Mouse (Mus musculus): ENCODE data around the gene Lzts3.

The Lzts3 gene

DNA sequence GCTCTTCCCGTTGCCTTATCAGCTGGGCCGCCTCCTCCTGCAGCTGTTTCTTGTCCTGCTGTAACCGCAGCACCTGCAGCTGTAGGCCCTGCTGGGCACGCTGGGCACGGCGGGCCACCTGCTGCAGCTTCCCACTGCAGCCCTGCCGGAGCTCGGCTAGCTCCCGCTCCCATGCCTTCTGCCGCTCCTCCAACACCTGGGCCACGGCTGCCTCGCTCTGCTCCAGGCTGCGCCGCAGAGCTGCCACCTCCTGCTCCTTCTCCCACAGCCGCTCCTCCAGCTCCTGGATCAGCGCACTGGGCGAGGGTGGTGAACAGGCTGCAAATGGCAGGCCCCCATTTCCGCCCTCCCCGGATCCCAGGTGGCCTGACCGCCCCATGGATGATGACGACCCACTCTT, 6.8 kb downstream of the Lzts3 start:
- DNase-seq (ENCODE audit: low read depth, low spot score) = no peak

DNA sequence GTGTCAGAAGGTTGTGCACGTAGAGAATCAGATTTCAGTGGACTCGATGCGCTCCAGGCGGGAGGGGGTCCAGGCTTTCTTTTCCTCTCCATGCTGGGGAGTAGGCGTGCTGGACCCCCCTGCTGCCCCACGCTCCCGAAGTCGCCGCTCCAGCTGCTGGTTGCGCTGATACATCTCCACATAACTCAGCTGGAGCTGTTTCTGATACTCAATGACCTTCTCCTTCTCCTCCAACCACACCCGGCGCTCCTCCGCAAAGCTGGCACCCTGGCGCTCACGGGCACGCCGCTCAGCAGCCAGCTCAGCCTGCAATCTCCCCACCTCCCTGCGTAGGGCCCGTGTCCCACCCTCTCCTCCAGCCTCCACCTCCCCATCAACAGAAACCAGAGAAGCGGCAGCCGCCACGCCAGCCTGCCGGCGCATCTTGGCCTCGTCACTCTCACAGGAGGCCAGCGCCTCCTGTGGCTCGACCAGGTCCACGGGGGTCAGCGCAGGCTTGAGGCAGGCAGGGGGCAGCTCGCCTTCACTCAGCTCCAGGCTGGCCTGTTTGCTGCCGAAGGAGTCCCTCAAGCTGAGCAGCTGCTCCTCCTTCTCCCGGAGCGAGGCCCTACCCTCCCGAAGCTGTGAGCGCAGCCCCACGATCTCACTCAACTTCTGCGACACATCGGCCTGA, 7.7 kb downstream of the Lzts3 start:
- DNase-seq (ENCODE audit: low read depth, low spot score) = no peak

DNA sequence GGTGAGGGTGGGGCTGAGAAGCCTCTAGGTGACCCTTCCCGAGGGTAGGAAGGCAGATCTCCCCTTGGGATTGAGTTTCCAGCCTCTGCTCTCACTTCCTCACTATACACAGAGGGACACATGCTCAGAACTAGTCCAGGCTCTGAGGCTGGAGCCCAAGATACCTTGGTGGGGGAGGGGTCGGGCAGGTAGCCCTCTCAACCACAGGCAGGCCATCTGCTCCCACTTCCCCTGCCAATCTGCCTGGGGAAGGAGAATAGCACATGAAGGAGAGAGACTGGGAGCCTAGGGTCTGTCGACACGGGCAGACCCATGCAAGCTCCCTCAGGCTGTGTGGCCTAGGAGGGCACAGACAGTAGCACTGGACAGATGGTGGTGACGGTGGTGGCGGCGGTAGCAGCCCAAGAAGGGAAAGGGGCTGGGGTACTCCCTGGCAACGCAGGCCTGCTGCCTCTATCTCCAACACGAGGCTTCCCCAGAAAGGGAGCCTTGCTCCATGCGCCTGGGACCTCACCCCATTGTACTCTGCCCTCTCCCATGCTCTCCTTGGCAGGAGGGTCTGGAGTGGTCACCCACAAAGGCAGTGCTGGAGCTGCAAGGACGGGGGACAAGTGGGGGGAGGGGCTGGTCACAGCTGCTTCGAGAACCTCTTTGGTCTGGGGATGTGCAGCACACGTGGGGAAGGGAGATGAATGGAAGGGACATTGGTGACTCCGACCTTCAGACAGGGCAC, 8.4 kb downstream of the Lzts3 start:
- no peak for DNase-seq (ENCODE audit: low read depth, low spot score)

DNA sequence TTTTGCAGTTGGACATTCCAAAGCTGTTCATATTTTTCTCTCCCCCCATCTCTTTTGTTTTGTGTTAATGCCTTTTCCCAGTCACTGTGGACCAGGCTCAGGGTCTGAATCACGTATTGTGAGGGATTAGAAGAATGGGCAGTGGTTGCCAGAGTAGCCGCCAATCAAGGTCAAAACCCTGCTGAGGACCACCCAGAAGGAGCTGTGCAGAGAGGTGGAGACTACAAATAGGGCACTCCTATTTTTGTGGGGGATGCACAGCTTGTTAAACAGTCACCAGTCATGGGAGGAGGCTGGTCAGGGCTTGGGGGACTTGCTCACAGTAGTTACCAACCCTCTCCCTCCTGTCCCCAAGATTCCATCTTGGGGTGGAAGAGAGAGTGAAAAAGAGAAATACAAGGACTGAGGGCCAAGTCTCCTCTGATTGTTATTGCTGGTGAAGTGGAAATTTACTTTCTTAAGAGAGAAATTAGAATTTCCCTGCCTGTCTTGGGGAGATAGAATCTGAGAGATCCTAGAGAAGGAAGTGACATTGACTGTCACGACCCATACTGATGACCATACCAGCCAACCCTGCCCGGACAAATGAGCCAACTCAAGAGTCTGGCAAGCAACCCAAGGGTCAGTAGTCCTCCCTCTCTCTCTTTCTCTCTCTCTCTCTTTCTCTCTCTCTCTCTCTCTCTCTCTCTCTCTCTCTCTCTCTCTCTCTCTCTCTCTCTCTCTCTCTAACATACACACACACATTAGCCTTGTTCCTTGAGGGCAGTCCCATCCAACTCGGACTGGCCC, 9.5 kb downstream of the Lzts3 start:
- DNase-seq (ENCODE audit: low read depth, low spot score) = no peak

DNA sequence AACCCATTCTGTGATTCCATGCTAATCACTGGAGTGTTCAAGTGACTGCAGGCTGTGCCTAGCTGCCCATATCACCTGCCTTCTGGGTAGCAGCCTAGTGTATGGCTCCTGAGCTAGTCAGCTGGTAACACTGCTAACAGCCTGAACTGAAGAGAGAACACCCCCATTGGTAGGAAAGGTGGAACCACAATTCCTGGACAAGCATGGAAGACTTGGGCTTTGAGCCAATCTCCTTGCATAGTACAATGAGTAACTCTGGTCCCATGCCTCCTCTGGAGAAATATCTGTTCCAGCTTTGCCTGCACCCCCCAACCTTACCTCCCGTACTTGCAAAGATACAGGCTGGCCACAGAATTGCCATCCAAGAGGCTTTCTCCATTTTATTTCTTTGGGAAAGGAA, 10.2 kb downstream of the Lzts3 start:
- no peak for DNase-seq (ENCODE audit: low read depth, low spot score)

DNA sequence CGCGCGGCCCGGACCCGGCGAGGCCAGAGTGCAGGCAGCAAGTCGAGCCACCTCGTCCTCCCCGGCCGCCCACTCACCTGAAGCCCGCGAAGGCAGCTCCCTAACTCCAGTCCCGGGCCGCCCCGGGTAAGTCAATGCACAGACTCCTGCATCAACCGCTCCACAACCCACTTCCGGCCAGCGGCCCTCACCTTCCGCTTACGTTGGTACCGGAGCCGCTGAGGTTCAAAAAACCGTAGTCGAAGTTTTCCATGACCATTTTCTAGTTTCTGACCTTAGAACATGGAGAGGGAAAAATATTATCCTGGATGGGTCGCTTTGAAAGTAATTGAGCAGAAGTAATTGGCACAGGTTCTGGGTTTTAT, 12.8 kb downstream of the Lzts3 start, which contains the start of the genes Fastkd5 and Ubox5:
Gene Fastkd5 (minus strand): TSS at position 189 of the 365 bp plus-strand sequence.
Gene Ubox5 (minus strand): TSS at position 200 of the 365 bp plus-strand sequence.
- DNase-seq (ENCODE audit: low read depth, low spot score) = peak; percentile 76

DNA sequence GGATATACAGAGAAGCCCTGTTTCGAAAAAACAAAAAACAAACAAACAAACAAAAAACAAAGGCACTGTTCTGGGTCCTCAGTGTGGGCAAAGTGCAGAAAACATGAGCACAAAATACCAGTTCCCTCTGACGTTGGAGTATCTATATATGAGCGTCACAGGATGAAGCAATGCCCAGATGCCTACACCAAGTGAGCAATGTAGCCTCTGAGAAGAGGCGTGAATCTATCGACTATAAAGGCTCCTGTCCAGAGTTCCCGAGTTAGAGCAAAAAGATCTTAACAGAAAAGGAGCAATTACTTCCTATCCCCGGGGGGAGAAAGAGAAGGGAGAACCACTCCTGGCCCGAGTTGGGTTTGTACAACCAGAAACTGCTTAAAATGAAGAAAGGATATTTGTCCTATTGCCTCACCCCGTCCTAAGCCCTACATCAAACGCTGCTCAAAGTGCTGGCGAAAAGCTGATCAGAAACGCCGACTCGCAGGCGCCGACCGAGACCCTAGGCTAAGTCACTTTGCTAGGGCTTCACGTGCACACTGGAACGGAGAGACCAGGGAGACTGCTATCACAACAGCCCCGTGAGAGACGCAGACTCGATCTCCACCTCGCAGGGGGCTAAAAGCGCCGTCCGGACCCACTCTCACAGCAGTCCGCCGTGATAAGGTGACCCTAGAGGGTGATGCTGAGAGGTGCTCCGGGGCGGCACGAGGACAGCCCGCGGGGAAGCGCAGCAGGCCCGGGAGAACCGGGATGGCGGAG, 13.3 kb downstream of the Lzts3 start:
- DNase-seq (ENCODE audit: low read depth, low spot score) = no peak

DNA sequence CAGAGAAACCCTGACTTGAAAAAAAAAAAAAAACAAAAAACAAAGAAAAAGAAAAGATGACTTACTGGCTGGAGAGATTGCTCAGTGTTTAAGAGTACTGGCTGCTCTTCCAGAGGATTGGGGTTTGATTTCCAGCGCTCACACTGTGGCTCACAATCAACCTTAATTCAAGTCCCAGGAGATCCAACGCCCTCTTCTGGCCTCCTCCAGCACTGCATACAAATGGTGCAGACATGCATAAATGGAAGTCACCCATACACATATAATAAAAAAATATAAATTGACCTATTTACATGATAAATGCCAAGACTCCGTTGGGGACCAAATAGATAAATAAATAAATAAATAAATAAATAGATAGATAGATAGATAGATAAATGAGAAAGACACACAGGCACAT, 14.2 kb downstream of the Lzts3 start:
- no peak for DNase-seq (ENCODE audit: low read depth, low spot score)

DNA sequence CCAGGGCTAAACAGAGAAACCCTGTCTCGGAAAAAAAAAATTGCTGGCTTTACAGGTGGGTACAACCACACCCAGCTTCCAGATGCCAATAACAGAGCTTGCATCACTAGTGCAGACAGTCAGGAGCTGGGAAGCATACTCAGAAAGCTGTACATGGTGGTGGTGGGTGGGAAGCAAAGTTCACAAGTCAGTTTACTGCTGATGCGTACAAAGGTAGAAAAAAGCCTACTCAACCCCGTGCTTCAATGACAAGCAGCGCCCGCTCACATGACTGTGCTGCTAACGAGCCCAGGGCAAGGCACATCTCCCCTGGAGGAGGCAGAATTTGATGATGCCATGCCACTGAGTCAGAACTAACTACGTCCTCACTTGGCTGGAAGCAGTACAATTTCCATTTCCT, 23.6 kb downstream of the Lzts3 start:
- no peak for DNase-seq (ENCODE audit: low read depth, low spot score)

DNA sequence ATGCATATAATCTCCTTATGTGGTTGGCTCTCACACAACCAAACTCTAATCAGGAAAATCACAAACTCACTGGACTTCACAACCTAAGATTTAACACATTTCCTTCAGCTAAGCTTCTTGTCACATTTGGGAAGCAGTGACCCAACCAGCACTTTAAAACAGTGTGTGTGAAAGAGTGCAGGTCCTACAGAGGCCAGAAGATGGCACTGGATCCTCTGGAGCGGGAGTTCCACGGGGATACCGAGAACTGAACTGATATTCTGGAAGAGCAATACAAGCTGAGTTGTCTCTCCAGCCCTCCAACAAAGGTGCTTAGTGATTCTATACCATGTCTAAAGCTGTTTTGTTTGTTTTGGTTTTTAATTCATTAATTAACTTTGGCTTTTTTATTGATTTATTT, 29.5 kb downstream of the Lzts3 start:
- no peak for DNase-seq (ENCODE audit: low read depth, low spot score)

DNA sequence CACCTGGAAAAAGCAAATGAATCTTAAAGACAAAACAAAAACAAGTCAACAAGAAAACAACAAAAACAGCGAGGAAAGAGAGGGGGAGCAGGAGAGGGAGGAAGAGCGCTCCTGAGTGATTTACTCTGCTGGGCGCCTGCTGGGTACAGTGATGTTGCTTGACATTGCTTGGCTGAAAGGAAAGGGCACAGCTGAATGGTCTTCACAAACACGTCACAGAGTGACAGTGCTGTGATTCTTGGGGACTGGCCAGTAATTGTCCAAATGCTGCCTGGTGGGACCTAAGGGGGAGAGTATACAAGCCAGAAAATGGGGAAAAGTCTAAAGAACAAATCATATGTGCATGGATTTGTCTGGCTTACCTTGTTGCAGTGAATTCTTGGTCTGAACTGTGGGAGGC, 40.4 kb downstream of the Lzts3 start:
- DNase-seq (ENCODE audit: low read depth, low spot score) = no peak

DNA sequence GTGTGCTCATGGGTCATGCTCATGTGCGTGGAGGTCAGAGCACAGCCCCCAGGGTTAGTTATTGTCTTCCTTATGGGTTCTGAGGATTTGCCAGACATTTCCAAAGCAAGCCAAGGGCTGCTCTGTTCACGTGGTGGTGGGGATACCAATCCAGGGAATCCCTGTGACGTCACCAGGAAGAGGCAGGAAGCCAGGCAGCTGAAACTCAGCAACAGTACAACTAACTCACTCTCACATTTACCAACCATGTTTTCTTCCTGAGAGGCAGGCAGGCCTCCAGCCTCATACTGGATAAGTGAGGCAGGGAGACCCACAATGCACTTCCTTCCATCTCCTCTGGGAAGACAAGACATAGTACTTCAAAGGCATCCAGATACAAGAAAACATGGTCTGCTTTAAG, 44.2 kb downstream of the Lzts3 start:
- DNase-seq (ENCODE audit: low read depth, low spot score) = no peak

DNA sequence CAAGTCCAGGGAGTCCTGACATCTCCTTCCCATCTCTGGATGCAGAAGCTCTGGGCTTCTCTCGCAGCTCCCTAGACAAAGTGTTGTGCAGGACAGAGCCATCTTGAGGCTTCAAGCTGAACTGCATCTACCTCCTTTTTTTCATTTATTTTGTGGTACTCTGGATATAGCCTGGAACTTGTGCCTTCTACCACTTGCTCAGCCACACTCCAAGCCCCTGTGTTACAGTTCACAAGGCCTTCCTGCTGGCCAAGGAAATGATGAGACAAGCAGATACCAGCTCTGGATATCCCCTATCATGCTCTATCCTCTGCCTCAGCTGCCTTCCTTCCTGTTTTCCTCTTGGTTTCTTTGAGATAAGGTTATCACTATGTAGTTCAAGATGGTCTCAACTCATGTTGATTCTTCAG, 45.0 kb downstream of the Lzts3 start:
- no peak for DNase-seq (ENCODE audit: low read depth, low spot score)

DNA sequence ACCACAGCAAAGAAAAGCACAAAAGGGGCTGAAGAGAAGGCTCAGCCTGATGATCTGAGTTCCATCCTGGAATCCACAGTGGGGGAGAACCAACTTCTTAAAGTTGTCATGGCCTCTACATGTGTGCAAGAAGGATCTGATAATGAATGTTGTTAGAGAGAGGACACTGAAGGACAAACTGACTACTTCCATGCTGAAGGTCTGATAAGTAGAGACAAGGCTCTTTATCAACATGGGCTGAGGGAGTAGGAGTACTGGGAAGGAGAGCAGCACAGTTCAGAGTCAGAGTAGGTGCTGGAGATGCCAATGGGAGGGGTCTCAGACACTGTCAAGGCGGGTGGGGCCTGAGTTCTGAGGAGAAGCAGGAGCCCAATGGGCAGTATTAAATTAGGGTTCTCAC, 47.0 kb downstream of the Lzts3 start:
- no peak for DNase-seq (ENCODE audit: low read depth, low spot score)

DNA sequence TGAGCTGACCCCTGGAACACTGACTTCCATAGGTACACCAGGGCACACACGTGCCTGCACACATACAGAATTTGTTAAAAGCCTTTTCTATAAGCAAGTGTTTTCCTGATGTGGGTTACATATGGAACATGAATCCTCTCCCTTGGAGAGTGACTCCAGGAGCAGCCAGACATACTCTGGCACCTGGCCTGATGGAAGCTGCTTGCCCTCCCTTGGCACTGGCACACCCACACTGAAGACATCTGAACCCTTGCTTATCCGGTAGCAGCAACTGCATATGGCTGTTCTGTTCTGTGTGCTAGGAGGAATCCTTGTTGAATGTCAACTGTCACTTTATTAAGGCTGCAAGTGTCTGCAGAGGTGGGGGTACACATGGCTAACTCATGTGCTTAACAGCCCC, 51.6 kb downstream of the Lzts3 start:
- DNase-seq (ENCODE audit: low read depth, low spot score) = no peak

DNA sequence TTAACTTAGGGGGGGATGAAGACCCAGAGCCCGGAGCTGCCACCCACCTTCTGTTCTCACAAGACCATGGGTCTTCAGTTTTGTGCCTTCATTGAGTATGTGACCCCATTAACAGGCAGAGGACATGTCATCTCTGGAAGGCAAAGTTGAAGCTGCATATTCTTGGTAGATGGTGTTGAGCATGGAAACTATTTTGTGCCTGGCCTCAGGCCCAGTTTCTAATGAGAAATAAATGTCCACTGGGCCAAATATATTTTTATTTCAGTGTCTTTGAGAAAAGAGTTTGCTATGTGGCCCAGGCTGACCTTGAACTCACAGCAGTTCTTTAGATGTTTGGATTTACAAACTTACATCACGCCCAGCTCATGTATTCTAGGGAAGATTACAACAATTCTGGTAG, 52.8 kb downstream of the Lzts3 start:
- no peak for DNase-seq (ENCODE audit: low read depth, low spot score)

DNA sequence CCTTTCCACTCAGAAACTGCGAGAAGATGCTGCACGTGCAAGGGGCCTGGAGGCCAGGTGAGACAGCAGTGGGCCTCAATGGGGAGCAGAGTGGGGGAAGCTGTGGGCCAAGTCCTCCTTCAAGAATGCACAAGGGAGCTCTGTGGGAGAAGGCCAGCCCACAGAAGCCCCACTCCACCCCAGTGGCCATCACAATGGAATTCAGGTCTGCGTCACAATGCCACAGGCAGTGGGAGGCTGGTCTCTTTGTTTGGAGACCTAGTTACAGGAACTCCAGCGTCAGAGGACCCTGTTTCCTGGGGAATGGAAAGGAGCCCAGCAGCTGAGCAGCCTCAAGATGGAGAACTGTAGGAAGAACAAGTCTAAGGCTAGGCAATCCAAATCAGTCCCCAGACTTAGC, 53.4 kb downstream of the Lzts3 start:
- DNase-seq (ENCODE audit: low read depth, low spot score) = no peak

DNA sequence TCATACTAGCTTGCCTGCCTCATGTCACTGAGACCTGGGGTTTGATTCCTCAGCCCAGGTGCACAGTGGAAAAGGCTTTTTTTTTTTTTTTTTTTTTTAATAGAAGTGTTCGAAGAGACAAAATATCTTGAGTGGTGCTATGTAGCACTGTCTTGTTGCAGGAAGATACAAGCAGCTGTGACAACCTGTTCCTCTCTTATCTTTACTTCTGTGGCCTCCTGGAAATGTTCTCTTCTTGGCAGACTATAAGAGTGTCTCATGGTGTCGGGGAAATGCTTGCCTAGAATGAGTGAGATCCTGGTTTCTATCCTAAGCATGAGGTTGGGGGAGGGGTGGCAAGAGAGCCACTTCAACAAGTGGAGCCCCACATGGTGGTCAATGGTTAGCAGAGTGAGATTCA, 54.2 kb downstream of the Lzts3 start:
- no peak for DNase-seq (ENCODE audit: low read depth, low spot score)

DNA sequence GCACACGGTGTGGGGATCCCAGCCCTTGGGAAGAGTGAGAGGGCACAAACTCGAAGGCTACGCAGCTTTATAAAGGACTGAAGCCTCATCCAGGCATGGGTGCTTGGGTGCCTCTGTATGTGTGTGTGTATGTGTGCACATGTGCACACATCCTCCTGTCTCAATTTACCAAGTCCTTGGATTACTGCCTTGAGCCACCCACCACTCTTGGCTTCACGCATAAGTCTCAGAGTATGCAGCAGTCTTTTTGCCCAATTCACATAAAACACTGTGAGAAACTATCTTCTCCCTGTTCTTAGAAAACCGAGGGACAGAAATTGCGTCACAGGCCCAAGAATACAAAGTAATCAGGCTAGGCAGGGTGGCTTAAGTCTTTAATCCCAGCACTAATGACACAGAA, 56.6 kb downstream of the Lzts3 start:
- no peak for DNase-seq (ENCODE audit: low read depth, low spot score)

DNA sequence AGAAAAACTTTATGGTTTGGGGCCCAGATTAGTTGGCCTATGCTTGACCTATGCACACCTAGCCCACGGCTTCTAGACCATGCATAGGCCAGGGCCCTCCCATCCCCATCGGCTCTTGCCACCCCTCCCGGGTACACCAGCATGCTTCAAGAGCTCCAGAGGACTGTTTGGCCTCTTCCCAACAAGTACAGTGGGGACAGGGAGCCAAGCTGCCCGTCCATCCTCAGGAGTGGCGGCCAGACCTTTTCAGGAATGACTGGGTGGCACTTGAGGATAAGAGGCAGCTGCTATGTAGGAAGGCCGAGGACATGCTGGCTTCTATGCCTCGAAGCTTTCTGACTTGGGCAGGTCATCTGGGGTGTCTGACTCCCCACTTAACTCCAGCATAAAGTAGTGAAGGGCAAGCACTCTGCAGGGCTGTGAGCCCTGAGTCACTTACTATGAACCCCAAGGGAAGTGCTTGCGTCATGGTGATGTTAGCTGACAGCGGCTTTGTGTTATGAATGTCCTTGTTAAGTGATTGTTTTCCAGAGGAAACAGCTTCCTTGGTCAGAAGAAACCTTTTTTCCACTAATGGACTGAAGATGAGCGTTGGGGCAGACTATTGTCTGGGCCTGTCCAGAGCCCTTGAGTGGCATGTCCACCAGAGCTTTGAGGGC, 58.6 kb downstream of the Lzts3 start:
- no peak for DNase-seq (ENCODE audit: low read depth, low spot score)

Data from embryo, embryonic 11.5 days (tissue).